Mouse (Mus musculus): ENCODE results near the gene Olfr1044.
"Not testable (repeated sequence)": the region's sequence is repeated elsewhere in the genome, so short reads cannot be mapped to it uniquely, and the experiment has no call there.

Olfr1044 gene

DNA sequence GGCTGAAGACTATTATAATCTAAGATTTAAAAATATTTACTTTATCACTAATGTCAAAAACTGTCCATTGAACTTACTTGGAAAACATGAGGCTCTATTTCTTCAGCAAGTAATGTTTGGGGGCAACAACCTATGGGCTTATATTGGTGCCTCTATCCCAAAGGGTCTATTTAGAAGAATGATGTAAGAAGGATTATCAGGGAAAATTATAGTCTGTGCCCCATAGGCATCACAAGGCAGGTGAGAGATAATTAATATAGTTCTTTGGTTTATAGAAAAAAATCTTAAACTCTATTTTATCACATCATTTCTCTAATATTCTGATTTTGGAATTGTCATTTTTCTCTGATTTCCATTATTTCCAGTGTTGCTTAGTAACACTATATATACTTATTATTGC lies at the start of gene Olfr1044:
Olfr1044 (minus strand) TSS at position 101 of the 400 bp plus-strand sequence.
- DNase-seq (ENCODE audit: low read depth, low spot score): no peak

DNA sequence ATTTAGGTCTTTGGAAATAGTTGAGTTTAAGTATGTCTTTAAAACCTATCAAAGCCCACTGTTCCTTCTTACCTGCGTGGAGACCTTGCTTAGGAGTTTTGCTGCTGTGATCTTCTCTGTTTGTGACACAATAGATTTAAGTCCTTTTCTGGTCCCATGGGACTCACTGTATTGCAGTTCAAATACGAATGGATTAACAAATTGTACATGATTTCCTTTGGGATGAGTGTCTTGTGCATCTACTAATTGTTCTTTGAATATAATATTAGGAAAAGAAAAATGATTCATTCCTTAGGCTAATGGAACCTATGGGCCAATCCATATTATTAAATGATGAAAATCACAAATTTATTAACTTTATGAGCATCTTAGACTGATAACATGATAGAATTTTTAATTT lies 41.6 kb upstream of the Olfr1044 start, which contains the start of gene Olfr1046:
Olfr1046 (minus strand) TSS at position 101 of the 400 bp plus-strand sequence.
- DNase-seq (ENCODE audit: low read depth, low spot score): no peak

DNA sequence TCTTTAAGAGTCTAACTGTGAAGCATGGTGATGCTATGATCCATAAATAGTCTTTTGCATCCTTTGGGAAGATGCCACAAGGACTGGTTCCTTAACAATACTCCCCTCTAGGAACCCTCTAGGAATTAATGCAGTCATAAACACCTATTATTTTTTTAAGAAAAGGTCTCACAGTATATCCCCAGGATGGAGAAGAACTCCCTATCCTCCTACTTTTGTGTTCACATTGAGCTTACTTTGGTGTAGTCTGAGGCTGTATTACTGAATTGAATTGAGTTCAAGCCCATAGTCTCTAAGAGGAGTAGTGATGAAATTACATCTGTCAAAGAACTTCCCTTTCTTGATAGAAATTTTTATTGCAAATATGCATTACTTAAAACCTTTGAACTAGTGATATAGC lies 25.3 kb upstream of the Olfr1044 start, which contains the start of gene Olfr1045:
Olfr1045 (minus strand) TSS at position 101 of the 400 bp plus-strand sequence.
- DNase-seq (ENCODE audit: low read depth, low spot score): no peak

DNA sequence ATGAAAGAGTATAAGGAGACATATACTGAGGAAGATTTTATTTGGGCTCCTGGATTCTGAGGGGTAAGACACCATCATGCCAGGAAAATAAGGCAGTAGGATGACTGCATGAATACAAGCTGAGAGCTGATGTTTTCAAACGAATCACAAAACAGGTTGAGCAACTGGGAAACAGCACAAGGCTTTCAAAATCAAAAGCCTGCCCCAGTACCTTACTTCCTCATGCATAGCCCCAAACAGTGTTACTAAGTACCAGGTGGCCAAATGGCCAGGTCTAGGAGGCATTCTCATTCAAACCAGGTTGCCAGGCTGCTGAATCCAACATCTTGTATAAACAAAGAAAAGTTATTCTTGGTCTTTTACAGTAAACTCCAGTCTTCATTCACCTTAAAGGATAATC lies 18.2 kb upstream of the Olfr1044 start:
- no peak for DNase-seq (ENCODE audit: low read depth, low spot score)

DNA sequence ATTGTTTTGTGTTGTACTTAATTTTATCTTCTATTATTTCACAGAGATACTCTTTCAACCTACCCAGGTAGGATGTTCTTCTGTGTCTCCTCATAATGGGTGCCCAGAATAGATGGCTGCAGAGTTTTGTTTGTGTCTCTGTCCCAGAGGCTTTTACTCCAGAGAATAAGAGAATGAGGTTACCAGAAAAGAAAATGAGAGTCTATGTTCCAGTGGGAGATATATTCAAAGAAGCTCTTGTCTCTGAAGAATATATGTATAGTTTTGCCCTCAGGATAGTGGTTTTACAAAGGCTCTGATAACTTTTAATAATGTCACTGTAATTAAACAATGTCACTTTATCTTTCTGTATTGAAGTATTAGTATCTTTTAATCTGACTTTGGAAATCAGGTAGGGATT lies 8.0 kb upstream of the Olfr1044 start, which contains the start of gene Olfr52:
Olfr52 (minus strand) TSS at position 101 of the 400 bp plus-strand sequence.
- DNase-seq (ENCODE audit: low read depth, low spot score): no peak

DNA sequence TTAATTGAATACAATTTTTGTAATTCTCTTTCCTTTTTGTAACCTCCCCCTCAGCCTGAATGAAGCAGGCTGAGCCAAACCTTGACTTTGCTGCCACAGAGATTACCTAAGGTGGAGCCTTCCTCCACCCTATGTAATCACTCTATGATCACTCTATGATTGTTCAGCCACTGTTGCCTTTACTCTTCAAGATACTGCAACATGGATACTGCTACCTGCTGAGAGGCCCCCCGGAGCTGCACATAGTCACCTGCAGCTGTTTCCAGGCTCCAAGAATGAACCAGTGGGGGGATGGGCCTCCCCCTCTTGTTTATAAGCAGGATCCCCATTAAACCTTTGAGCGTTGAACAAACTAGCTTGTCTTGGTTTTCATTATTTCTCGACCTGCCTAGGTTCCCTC lies 2.3 kb upstream of the Olfr1044 start:
- DNase-seq (ENCODE audit: low read depth, low spot score): no peak

DNA sequence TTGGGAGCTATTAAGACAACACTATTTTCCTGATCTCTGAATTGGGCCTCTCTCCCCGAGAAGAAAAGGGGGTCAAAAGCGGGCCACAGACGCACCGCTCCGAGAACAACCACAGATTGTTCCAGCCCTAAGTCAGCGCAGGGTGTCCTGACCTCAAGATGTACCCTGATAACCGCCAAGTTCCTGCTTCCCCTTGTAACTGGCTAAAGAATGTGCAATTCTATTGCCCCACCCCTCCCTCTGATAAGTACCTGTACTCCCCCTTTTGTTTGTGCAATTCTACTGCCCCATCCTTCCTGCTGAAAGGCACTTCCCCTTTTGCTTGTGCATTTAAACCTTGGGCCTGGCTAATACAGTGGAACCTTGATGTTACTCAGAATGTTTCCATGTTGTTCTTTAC lies 2.2 kb downstream of the Olfr1044 start:
- DNase-seq (ENCODE audit: low read depth, low spot score): not testable (repeated sequence)

DNA sequence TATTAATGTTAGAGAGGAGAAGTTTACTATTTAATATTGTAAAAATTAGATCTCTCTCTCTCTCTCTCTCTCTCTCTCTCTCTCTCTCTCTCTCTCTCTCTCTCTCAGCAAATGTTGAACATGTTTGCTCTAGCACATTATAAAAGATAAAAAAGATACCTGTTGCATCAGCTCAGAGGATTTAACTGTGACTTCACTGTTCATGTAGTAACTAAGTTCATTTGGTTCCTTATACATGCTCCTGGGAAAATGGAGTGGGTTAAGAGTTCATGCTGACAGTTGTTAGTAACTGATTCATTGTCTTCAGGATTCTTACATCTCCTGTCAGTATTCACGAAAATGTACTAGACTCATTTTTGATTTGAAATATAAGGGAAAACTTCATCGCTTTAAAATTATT lies 10.2 kb downstream of the Olfr1044 start, which contains the start of gene Olfr1043:
Olfr1043 (minus strand) TSS at position 101 of the 400 bp plus-strand sequence.
- DNase-seq (ENCODE audit: low read depth, low spot score): no peak

DNA sequence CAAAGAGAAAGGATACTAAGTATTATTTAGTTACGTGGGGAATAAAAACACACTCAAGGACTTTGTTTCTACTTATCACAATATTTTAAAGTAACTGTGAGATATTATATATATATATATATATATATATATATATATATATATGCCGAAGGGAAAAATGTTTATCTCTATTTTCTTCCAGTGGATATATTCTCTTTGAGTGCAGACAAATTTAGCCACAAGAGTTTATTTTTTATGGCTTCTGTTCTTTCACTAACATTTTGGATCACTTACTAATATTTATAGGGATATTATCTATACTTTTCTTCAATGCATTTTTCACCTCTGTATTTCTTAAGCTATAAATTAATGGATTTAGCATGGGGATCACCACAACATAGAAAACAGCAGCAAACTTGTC lies 15.9 kb downstream of the Olfr1044 start, which contains the start of gene Olfr1042:
Olfr1042 (minus strand) TSS at position 101 of the 400 bp plus-strand sequence.
- DNase-seq (ENCODE audit: low read depth, low spot score): no peak

DNA sequence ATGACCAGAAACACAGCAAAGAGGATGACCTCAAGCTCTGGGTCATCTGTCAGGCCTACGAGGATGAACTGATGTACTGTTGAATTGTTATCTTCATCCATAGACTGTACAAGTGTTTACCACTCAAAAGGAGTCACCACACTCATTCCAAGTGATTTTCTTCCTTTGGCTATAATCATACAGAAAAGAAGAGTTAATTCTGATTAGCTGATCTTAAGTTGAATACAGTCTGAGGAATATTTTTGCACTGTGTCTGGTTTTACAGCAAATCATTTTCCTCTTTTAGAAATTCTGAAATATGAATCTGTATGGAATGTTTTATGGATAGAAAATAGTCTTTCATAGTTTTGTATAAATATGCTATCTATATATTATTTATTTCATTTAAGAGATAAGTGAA lies 31.0 kb downstream of the Olfr1044 start, which contains the start of gene Olfr1040:
Olfr1040 (minus strand) TSS at position 101 of the 400 bp plus-strand sequence.
- no peak for DNase-seq (ENCODE audit: low read depth, low spot score)

DNA sequence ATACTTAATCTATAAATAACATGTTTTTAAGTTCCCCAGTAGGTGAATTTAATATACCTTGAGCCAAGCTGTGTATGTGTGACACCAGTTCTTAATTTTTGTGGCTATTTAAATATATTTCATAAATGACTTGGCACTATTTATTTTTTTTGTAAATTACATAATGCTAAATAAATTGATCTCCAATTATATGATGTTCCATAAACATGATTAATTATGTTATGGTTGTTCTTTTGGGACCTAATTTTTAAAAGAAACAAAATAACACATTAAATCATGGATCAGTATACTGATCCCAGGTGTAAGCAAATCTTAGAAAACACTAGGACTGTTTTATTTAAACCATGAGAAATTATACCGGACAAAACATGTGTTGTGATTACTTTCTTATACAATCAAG lies 41.8 kb downstream of the Olfr1044 start, which contains the start of gene Olfr1039:
Olfr1039 (minus strand) TSS at position 101 of the 400 bp plus-strand sequence.
- no peak for DNase-seq (ENCODE audit: low read depth, low spot score)

All from CD4-positive helper T cell, adult 2 months (primary cell).